Mouse (Mus musculus) thymus, adult 2 months (tissue): ENCODE results near the gene Frs3. TPM values are rescaled to one million over a fixed set of nuclear protein-coding genes. Genes with fewer than 3 reads are reported as not detected.
A peak's percentile ranks its signal among the peaks of the same experiment; 100 is the strongest.

Experiments used
- DNase-seq: peaks from one replicate; pipeline ENCODE4 v3.0.0; 2021
- H3K27ac ChIP-seq: fragments of 200-500 bp; 2 replicates; pipeline ENCODE4 v1.5.1; 2012; ENCODE audit warnings: low read length, control low read depth; ENCODE audit not compliant: control insufficient read depth, insufficient read depth
- H3K27me3 ChIP-seq: fragments of 200-500 bp; 2 replicates; pipeline ENCODE4 v1.6.1; 2012; ENCODE audit warnings: mild to moderate bottlenecking, low read length, moderate library complexity, mixed read lengths; ENCODE audit not compliant: control insufficient read depth, insufficient read depth
- H3K36me3 ChIP-seq: fragments of 200-500 bp; 2 replicates; pipeline ENCODE4 v1.6.1; 2012; ENCODE audit warnings: mild to moderate bottlenecking, low read length, moderate library complexity; ENCODE audit not compliant: control insufficient read depth, insufficient read depth
- H3K4me1 ChIP-seq: fragments of 200-500 bp; replicated peaks from 2 replicates; pipeline ENCODE4 v1.6.1; 2012; ENCODE audit warnings: low read length; ENCODE audit not compliant: control insufficient read depth, insufficient read depth
- H3K4me3 ChIP-seq: fragments of 200-500 bp; 2 replicates; pipeline ENCODE4 v1.5.1; 2012; ENCODE audit warnings: mild to moderate bottlenecking, low read length, control low read depth, moderate library complexity; ENCODE audit not compliant: control insufficient read depth, insufficient read depth
- CTCF ChIP-seq: fragments of 200-500 bp; IDR thresholded peaks from 2 replicates; pipeline ENCODE4 v1.5.1; 2012; ENCODE audit warnings: mild to moderate bottlenecking, control low read depth, low read length, moderate library complexity, borderline replicate concordance; ENCODE audit not compliant: control insufficient read depth, poor library complexity, insufficient read depth; ENCODE audit errors: extremely low read depth
- POLR2A ChIP-seq: fragments of 200-500 bp; IDR thresholded peaks from 2 replicates; pipeline ENCODE4 v1.6.1; 2012; ENCODE audit warnings: mild to moderate bottlenecking, low read length, control low read depth, moderate library complexity; ENCODE audit not compliant: control insufficient read depth, poor library complexity, insufficient read depth; ENCODE audit errors: extremely low read depth
- WGBS: fragments of 180-500 bp; shearing (Covaris S2); methylation state at CpG from one replicate; pipeline ENCODE4 v1.1.7; 2018; 5-methylcytosine and 5-hydroxymethylcytosine counted together
- polyA plus RNA-seq: library from polyadenylated mRNA; depleted of rRNA; stranded (reverse); fragments of >200 nt; gene quantifications from 2 replicates; pipeline ENCODE4 v1.2.3, GENCODE M21; 2012

The Frs3 gene
- polyA plus RNA-seq, 1 experiment, result 7.1 TPM

DNA sequence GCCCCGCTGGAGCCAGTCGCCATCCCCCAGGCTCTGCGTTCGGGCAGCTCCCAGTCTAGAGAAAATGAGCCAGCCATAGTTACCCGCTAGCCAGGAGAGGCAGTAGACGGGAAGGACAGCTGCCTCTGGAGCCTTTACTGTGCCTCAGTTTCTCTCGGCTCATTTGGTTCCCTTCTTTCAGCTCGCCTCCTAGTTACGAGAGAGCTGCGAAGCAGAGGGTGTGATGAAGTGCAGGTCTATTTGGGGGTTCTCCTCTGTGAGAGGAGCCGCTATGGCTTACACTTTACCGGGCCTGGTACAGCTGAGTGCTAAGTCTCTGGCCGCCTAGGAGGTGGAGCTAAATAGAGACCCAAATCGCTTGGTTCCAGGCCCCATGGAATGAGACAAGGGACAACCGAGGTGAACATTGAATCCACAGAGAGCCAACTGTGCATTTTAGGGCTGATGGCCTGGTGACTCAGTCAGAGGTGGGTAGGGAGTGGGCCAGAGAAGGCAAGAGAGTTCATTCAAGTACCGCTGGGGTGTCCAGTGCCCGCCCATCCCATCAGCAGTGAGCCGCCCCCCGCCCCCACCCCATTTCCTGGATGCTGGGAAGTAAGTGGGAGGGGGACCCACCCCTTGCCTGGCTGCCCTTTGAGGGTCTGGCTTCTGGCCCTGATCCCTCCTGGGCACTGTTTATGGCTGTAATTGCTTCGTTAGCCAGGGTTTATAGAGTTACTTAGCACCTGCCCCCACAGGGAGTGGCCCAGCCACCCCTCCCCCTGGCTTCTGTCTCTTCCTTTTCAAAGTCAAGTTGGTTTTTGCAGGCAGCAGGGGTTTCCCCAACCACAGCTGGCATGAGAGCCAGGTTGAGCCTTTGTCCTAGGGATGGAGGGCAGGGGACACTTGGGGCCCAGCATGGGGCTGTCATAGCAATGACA is 50.3 kb downstream of the Frs3 start:
- no peaks in the 10 kb centered on the region for H3K36me3 ChIP-seq
- H3K27me3 ChIP-seq, result no peaks in the 10 kb centered on the region; the same call in 1 of the 2 replicates
- TF ChIP-seq CTCF (no peak), POLR2A (no peak)
- H3K4me1 ChIP-seq, result peaks cover 27% of the 10 kb centered on the region
- peak; percentile 40 for DNase-seq
- 16% methylated on average over 20 of the region's 20 CpGs for WGBS
- peak overlapping the region; percentile 54 for H3K4me3 ChIP-seq
- no peak overlapping the region for H3K27ac ChIP-seq

DNA sequence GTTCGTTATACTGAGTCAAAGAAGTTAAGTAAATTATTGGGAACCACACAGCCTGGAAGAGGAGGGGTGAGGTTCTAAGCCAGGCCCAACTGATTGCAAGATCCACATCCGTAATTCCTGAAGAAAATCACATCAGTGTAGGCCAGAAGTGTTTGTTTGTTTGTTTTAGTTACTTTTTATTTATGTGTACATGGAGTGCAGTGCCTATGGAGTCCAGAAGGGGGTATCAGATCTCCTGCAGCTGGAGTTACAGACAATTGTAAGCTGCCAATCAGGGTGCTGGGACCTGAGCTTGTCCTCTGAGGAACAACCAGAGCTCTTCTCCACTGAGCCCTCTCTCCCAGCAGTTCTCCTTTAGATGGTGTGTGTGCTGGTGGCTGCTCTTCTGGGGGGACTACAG is 51.4 kb downstream of the Frs3 start:
- TF ChIP-seq CTCF (no peak), POLR2A (no peak)
- DNase-seq, result peak; percentile 12
- Histone ChIP-seq H3K4me1 (peaks cover 27% of the 10 kb centered on the region), H3K36me3 (no peaks in the 10 kb centered on the region), H3K27me3 (no peaks in the 10 kb centered on the region; the same call in 1 of the 2 replicates), H3K4me3 (no peak overlapping the region), H3K27ac (no peak overlapping the region)
- WGBS, result 83% methylated on average over 2 of the region's 2 CpGs

DNA sequence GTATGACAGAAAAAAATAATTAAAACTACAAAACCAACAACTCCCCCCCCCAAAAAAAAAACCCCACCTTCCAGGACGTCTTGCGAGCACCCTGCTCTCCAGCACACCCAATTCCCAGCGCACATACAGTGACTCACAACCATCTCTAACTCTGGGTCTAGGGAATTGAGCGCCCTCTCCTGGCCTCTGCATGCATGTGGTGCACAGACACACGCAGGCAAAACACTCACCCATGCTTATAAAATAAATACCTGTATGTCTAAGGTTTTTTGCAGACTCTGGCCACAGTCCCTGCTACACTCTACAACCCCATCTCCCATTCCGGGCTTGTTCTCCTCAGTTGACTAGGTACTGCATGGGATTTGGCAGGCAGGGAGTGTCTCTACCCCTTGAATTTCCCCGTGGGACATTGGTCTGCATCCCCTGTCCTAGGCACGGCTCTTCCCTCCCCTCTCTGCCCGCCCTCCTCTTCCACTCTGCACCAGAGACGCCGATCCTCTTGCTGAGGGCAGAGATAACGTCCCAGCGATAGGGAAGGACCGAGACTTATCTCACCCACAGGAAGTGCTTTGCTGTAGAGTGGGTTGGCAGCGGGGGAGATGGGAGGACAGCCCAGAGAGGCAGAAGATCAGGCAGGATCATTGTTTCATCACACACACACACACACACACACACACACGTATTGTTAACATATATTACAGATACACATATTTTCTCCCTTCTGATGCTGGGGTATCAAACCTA is 54.3 kb downstream of the Frs3 start:
- H3K27ac ChIP-seq, result no peak overlapping the region
- H3K27me3 ChIP-seq, result no peaks in the 10 kb centered on the region; the same call in 1 of the 2 replicates
- WGBS, result 34% methylated on average over 16 of the region's 16 CpGs
- peak; percentile 32 for DNase-seq
- H3K36me3 ChIP-seq, result no peaks in the 10 kb centered on the region
- no peak overlapping the region for H3K4me3 ChIP-seq
- TF ChIP-seq CTCF (no peak), POLR2A (no peak)
- H3K4me1 ChIP-seq, result peaks cover 21% of the 10 kb centered on the region

DNA sequence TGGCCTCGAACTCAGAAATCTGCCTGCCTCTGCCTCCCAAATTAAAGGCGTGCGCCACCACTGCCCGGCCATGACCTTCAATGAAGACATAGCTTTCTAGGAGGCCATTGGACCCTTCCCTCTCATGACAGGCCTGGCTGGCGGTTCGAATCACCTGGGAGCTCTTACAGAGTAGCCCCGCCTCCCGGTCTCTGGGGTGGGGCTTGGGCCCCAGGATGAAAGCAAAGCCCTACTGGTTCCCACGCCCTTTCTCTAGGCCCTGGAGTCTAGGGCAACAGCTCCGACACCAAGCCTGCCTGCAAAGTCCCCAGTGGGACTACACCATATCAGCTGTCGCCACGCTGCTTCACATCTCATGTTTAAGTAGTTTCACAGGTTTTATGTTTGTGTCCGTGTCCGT is 55.3 kb downstream of the Frs3 start:
- peaks cover 13% of the 10 kb centered on the region for H3K4me1 ChIP-seq
- DNase-seq, result no peak
- H3K27me3 ChIP-seq, result no peaks in the 10 kb centered on the region
- TF ChIP-seq POLR2A (no peak), CTCF (no peak)
- no peak overlapping the region for H3K27ac ChIP-seq
- H3K36me3 ChIP-seq, result no peaks in the 10 kb centered on the region
- 96% methylated on average over 14 of the region's 14 CpGs for WGBS
- H3K4me3 ChIP-seq, result no peak overlapping the region

DNA sequence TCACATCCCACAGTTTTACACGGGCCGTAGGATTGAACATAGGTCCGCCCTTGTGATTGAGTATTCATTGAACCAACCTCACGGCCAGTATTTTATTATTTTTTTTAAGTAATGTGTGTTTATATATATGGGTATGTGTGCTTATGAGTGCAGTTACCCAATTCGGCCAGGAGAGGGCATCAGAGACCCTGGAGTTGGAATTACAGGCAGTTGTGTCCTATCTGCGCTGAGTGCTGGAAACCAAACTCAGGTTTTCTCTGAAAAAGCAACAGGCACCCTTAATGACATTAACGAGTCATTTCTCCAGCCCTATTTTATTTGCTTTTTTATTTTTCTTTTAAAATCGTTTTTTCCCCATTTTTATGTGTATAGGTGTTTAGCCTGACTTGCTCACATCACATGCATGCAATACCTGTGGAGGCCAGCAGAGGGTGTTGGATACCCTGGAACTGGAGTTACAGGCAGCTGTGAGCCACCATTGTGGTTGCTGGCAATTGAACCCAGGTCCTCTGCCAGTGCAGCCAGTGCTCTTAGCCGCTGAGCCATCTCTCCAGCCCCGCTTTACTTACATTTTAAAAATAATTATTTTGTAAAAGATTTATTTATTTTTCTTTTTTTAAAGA is 56.0 kb downstream of the Frs3 start:
- Histone ChIP-seq H3K27ac (no peak overlapping the region), H3K4me3 (no peak overlapping the region), H3K4me1 (peaks cover 6% of the 10 kb centered on the region; the same call in 1 of the 2 replicates), H3K36me3 (no peaks in the 10 kb centered on the region), H3K27me3 (no peaks in the 10 kb centered on the region)
- TF ChIP-seq POLR2A (no peak), CTCF (no peak)
- DNase-seq, result peak; percentile 26
- WGBS, result 94% methylated on average over 10 of the region's 10 CpGs

DNA sequence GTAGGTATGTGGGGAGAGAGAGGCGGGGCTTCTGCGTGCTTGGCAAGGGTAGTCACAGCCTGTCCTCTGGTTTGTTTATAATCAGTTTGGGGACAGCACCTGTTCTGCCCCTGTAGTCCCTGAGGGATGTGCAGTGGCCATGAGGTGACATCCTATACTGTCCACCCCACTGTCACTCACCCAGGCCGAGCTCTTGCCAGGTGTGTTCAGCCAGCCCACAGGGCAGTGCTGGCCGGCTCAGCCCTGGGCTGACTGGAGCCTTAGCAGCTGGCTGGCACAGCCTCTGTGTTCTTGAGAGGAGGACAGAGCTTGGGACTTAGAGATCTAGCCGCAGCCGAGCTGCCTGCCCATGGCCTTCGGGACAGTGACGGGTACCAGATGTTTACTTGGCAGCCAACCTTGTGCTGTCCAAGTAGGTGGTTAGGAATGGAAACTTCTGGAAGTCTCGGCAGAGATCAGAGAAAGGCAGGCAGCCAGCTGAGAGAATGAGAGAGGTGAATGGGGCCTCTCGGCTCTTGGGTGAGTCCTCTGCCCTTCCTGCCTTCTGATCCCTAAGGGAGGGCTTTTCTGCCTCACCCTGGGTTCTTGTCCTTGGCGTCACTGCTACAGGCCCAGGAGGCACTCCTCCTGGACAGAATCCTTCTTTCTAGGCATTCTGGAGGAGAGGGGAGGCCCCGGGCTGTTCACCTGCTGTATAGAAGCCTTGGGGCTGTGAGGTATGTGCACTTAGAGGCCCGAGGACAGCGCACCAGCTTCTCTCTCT is 60.1 kb downstream of the Frs3 start:
- 89% methylated on average over 14 of the region's 14 CpGs for WGBS
- no peak overlapping the region for H3K27ac ChIP-seq
- no peak for TF ChIP-seq CTCF
- TF ChIP-seq POLR2A, result no peak
- no peak overlapping the region for H3K4me3 ChIP-seq
- H3K4me1 ChIP-seq, result no peaks in the 10 kb centered on the region
- no peak for DNase-seq
- H3K27me3 ChIP-seq, result no peaks in the 10 kb centered on the region
- no peaks in the 10 kb centered on the region for H3K36me3 ChIP-seq
